Mouse (Mus musculus) layer of hippocampus, postnatal 14 days (tissue): ENCODE results near the gene Mdp1. TPM values are rescaled to one million over a fixed set of nuclear protein-coding genes. Genes with fewer than 3 reads are reported as not detected.

Experiments used
- total RNA-seq, 2 experiments: library from RNA; stranded (reverse); gene quantifications; 2 replicates each; pipeline ENCODE4 v1.2.3; 2021

Mdp1 gene
- total RNA-seq, 2 experiments from 2014 or later, result 46.9 to 47.8 TPM

Other genes starting within 250 kb of the Mdp1 start
- gene Dhrs4, start 181.8 kb downstream of the Mdp1 start, total RNA-seq, result 10 to 100 TPM; 17.0 to 21.9 TPM
- 10 to 100 TPM; 68.3 to 97.6 TPM for gene Carmil3, start 169.9 kb downstream of the Mdp1 start, total RNA-seq
- 100 to 1,000 TPM; 544 to 545 TPM for gene Cpne6, start 150.1 kb downstream of the Mdp1 start, total RNA-seq
- 1 to 10 TPM; 1.5 to 2.2 TPM for gene Nrl, start 135.5 kb downstream of the Mdp1 start, total RNA-seq
- 10 to 100 TPM; 24.0 to 26.8 TPM for gene Pck2, start 120.2 kb downstream of the Mdp1 start, total RNA-seq
- gene Dcaf11, start 100.5 kb downstream of the Mdp1 start, total RNA-seq, result 10 to 100 TPM; 66.9 to 72.3 TPM
- 1 to 10 TPM in 1 of 2 experiments, under 1 TPM in 1; 0.98 to 1.1 TPM for gene A730061H03Rik, start 100.1 kb downstream of the Mdp1 start, total RNA-seq
- not detected for gene Fitm1, start 84.9 kb downstream of the Mdp1 start, total RNA-seq
- 10 to 100 TPM; 59.8 to 64.3 TPM for gene Psme1, start 82.4 kb downstream of the Mdp1 start, total RNA-seq
- 10 to 100 TPM; 39.0 to 42.3 TPM for gene Emc9, start 75.2 kb downstream of the Mdp1 start, total RNA-seq
- 10 to 100 TPM; 48.3 to 51.6 TPM for gene Psme2, start 69.4 kb downstream of the Mdp1 start, total RNA-seq
- gene Rnf31, start 68.8 kb downstream of the Mdp1 start, total RNA-seq, result 10 to 100 TPM; 34.6 to 37.0 TPM
- gene Irf9, start 56.9 kb downstream of the Mdp1 start, total RNA-seq, result 1 to 10 TPM; 8.2 to 8.5 TPM
- 1 to 10 TPM; 2.0 to 2.6 TPM for gene Rec8, start 42.5 kb downstream of the Mdp1 start, total RNA-seq
- gene Ipo4, start 24.6 kb downstream of the Mdp1 start, total RNA-seq, result 100 to 1,000 TPM; 120 to 145 TPM
- gene Gm49378, start 22.6 kb downstream of the Mdp1 start, total RNA-seq, result 1 to 10 TPM in 1 of 2 experiments, under 1 TPM in 1; 0.18 to 4.2 TPM
- gene Tm9sf1, start 16.7 kb downstream of the Mdp1 start, total RNA-seq, result 10 to 100 TPM; 49.0 to 51.1 TPM
- gene Tssk4, start 10.3 kb downstream of the Mdp1 start, total RNA-seq, result under 1 TPM; 0.81 to 0.90 TPM
- 10 to 100 TPM; 27.5 to 27.6 TPM for gene Gmpr2, start 11.4 kb upstream of the Mdp1 start, total RNA-seq
- gene Nedd8, start 11.6 kb upstream of the Mdp1 start, total RNA-seq, result 100 to 1,000 TPM; 298 to 325 TPM
- gene Tinf2, start 21.3 kb upstream of the Mdp1 start, total RNA-seq, result 10 to 100 TPM; 13.9 to 17.0 TPM
- under 1 TPM in 1 of 2 experiments, not detected in 1; 0.23 TPM for gene Tgm1, start 53.4 kb upstream of the Mdp1 start, total RNA-seq
- gene Rabggta, start 61.8 kb upstream of the Mdp1 start, total RNA-seq, result 10 to 100 TPM; 41.4 to 41.8 TPM
- gene Dhrs1, start 85.2 kb upstream of the Mdp1 start, total RNA-seq, result 100 to 1,000 TPM in 1 of 2 experiments, 10 to 100 TPM in 1; 96.3 to 102 TPM
- 10 to 100 TPM; 15.7 to 17.3 TPM for gene Nop9, start 85.2 kb upstream of the Mdp1 start, total RNA-seq
- gene Cideb, start 98.0 kb upstream of the Mdp1 start, total RNA-seq, result 1 to 10 TPM in 1 of 2 experiments, under 1 TPM in 1; 0.43 to 1.3 TPM
- under 1 TPM; 0.30 to 0.38 TPM for gene Ltb4r2, start 100.9 kb upstream of the Mdp1 start, total RNA-seq
- gene Ltb4r1, start 105.5 kb upstream of the Mdp1 start, total RNA-seq, result under 1 TPM; 0.46 to 0.55 TPM
- gene Adcy4, start 123.6 kb upstream of the Mdp1 start, total RNA-seq, result 1 to 10 TPM; 3.9 to 4.2 TPM
- under 1 TPM; 0.37 to 0.43 TPM for gene Ripk3, start 128.4 kb upstream of the Mdp1 start, total RNA-seq
- 1 to 10 TPM; 3.5 to 4.0 TPM for gene Nfatc4, start 162.6 kb upstream of the Mdp1 start, total RNA-seq
- 10 to 100 TPM; 11.3 to 11.4 TPM for gene Nynrin, start 193.5 kb upstream of the Mdp1 start, total RNA-seq
- under 1 TPM; 0.38 to 0.69 TPM for gene Cbln3, start 223.9 kb upstream of the Mdp1 start, total RNA-seq
- gene Khnyn, start 224.4 kb upstream of the Mdp1 start, total RNA-seq, result 10 to 100 TPM; 11.5 to 11.9 TPM
- gene Sdr39u1, start 239.8 kb upstream of the Mdp1 start, total RNA-seq, result 10 to 100 TPM; 73.9 to 76.0 TPM